Mouse (Mus musculus): Measurements from ENCODE around the gene Izumo2. TPM values are rescaled to one million over a fixed set of nuclear protein-coding genes. Genes with fewer than 3 reads are reported as not detected.
"Not testable (repeated sequence)": the region's sequence is repeated elsewhere in the genome, so short reads cannot be mapped to it uniquely, and the experiment has no call there.

Gene Izumo2
- polyA plus RNA-seq, 1 experiment from 2014 or later = not detected

DNA sequence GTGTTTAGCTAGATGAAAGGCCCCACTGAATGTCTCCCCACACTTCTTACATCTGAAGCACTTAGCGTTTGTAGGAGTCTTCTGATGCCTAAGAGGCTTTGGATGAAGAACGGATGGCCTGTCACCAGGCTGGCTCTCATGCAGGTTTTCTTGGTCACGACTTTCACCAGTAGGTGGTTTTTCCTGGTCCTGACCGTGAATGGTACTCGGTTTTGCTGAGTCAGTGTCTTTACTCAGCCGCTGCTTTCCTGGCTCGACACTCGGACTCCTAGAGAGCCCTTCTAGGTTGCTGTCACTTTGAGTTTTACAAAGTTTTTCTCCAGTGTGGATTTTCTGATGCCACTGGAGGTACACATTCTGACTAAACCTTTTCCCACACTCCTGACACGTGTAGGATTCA is 25.2 kb downstream of the Izumo2 start:
- no peak overlapping the region for H3K4me2 ChIP-seq
- H3K27ac ChIP-seq (ENCODE audit: low read depth, low read length) = no peak overlapping the region
- no peaks in the 10 kb centered on the region for H3K9me3 ChIP-seq (ENCODE audit: control insufficient read depth, low read length)
- no peak overlapping the region for H3K4me3 ChIP-seq (ENCODE audit: low read depth, low read length)
- DNase-seq (ENCODE audit: low spot score, missing footprints) (no peak), ATAC-seq (ENCODE audit: low FRiP score) (no peak)
- H3K4me1 ChIP-seq (ENCODE audit: control insufficient read depth, insufficient read depth, low read length) = no peaks in the 10 kb centered on the region
- no peaks in the 10 kb centered on the region for H3K36me3 ChIP-seq (ENCODE audit: control insufficient read depth, insufficient read depth, low read length)
- H3K27me3 ChIP-seq (ENCODE audit: control insufficient read depth, insufficient read depth, low read length) = no peaks in the 10 kb centered on the region
- WGBS = 88% methylated on average over 9 of the region's 9 CpGs
- H3K9ac ChIP-seq (ENCODE audit: low read length) = no peak overlapping the region

DNA sequence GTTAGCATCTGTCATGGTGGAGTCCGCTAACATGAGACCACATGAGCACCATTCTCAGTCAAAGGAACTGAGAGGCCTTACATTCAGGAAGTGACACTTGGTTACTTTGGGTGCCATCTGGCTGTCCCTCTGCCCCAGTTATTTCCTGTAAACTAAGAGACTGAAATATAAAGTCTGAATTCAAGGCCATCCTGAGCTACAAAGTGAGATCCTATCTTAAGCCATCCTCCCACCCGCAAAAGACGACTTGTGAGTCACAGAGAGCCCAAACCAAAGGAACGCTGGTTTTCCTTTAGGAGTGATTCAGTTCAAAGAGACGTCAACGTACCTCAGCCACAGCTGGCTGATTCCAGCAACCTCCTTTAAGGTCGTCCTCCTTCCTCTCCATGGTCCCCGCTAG is 32.8 kb downstream of the Izumo2 start:
- no peaks in the 10 kb centered on the region for H3K9me3 ChIP-seq (ENCODE audit: control insufficient read depth, low read length)
- DNase-seq (ENCODE audit: low spot score, missing footprints) (no peak), ATAC-seq (ENCODE audit: low FRiP score) (no peak)
- no peak overlapping the region for H3K27ac ChIP-seq (ENCODE audit: low read depth, low read length)
- no peak overlapping the region for H3K4me2 ChIP-seq
- no peak overlapping the region for H3K4me3 ChIP-seq (ENCODE audit: low read depth, low read length)
- no peaks in the 10 kb centered on the region for H3K27me3 ChIP-seq (ENCODE audit: control insufficient read depth, insufficient read depth, low read length)
- WGBS = 86% methylated on average over 8 of the region's 8 CpGs
- no peaks in the 10 kb centered on the region for H3K36me3 ChIP-seq (ENCODE audit: control insufficient read depth, insufficient read depth, low read length)
- H3K9ac ChIP-seq (ENCODE audit: low read length) = no peak overlapping the region
- H3K4me1 ChIP-seq (ENCODE audit: control insufficient read depth, insufficient read depth, low read length) = peaks cover 7% of the 10 kb centered on the region

DNA sequence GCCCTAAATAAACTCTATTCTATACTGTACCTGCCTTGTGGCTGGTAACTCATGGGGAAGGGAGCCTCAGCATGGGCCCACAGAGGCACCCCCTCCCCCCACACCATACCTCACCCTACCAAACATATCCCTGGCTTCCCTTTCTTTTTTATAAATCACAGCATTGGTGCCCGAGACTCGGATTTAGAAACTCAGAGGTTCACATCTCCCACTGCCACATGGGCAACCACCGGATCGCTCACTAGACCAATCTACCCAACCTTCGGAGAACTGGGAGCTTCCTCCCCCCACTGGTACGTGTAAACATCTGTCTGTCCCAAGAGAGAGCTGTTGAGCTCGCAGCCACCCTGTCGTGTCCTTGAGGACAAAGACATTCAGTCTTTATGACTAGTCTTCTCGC is 35.7 kb downstream of the Izumo2 start:
- no peaks in the 10 kb centered on the region for H3K9me3 ChIP-seq (ENCODE audit: control insufficient read depth, low read length)
- no peak for ATAC-seq (ENCODE audit: low FRiP score)
- no peak overlapping the region for H3K27ac ChIP-seq (ENCODE audit: low read depth, low read length)
- H3K4me3 ChIP-seq (ENCODE audit: low read depth, low read length) = peak overlapping the region; percentile 32
- DNase-seq (ENCODE audit: low spot score, missing footprints) = peak; percentile 82
- H3K4me1 ChIP-seq (ENCODE audit: control insufficient read depth, insufficient read depth, low read length) = peaks cover 16% of the 10 kb centered on the region
- H3K4me2 ChIP-seq = peak overlapping the region; percentile 63
- no peaks in the 10 kb centered on the region for H3K27me3 ChIP-seq (ENCODE audit: control insufficient read depth, insufficient read depth, low read length)
- no peaks in the 10 kb centered on the region for H3K36me3 ChIP-seq (ENCODE audit: control insufficient read depth, insufficient read depth, low read length)
- H3K9ac ChIP-seq (ENCODE audit: low read length) = peak overlapping the region; percentile 65
- WGBS = 29% methylated on average over 9 of the region's 9 CpGs

DNA sequence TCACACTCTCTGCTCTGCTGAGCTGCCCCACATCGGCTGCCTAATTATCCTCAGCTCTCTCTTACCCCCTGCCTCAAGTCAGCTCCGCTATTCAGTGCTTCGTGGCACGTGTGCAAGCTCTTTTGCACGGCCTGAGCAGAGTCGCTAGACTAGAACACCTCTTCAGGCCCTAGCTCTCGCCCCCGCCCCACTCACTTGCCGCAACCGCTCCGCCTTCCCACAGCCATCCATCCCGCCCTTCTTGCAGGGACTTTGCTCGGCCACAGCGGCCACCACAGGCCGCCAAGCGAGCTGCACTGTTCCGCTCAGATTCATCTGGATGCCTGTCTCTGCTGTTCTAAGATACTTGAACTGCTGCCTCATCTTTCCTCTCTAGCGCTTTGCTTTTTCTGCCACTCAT is 36.5 kb downstream of the Izumo2 start:
- peak; percentile 62 for ATAC-seq (ENCODE audit: low FRiP score)
- peak overlapping the region; percentile 32 for H3K4me3 ChIP-seq (ENCODE audit: low read depth, low read length)

DNA sequence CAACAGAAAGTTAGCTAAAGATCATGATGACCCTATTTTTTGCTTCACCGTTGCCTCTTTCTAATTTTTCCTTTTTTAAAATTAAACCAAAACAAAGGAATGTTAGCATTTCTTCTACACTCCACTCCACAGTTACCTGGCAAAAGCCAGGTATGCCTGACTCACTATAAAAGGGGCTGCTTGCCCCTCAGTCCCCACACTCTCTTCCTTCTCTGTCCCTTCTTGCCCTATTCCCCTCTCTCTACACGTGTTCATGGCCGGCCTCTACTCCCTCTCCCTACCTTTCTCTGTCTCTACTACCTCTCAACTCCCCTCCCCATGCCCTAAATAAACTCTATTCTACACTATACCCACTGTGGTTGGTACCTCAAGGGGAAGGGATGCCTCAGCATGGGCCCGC is 38.6 kb downstream of the Izumo2 start:
- Histone ChIP-seq H3K27ac (ENCODE audit: low read depth, low read length) (no peak overlapping the region), H3K36me3 (ENCODE audit: control insufficient read depth, insufficient read depth, low read length) (no peaks in the 10 kb centered on the region), H3K9ac (ENCODE audit: low read length) (no peak overlapping the region), H3K27me3 (ENCODE audit: control insufficient read depth, insufficient read depth, low read length) (no peaks in the 10 kb centered on the region), H3K4me1 (ENCODE audit: control insufficient read depth, insufficient read depth, low read length) (peaks cover 17% of the 10 kb centered on the region), H3K9me3 (ENCODE audit: control insufficient read depth, low read length) (no peaks in the 10 kb centered on the region), H3K4me2 (peak overlapping the region; percentile 58), H3K4me3 (ENCODE audit: low read depth, low read length) (no peak overlapping the region)
- ATAC-seq (ENCODE audit: low FRiP score) = no peak
- DNase-seq (ENCODE audit: low spot score, missing footprints) = no peak
- 68% methylated on average over 4 of the region's 4 CpGs for WGBS

More for the DNA sequence above, 36.5 kb downstream of the Izumo2 start:
- Histone ChIP-seq H3K4me2 (peak overlapping the region; percentile 63), H3K4me1 (ENCODE audit: control insufficient read depth, insufficient read depth, low read length) (peaks cover 17% of the 10 kb centered on the region), H3K9ac (ENCODE audit: low read length) (peak overlapping the region; percentile 65), H3K27me3 (ENCODE audit: control insufficient read depth, insufficient read depth, low read length) (no peaks in the 10 kb centered on the region), H3K27ac (ENCODE audit: low read depth, low read length) (no peak overlapping the region), H3K36me3 (ENCODE audit: control insufficient read depth, insufficient read depth, low read length) (no peaks in the 10 kb centered on the region), H3K9me3 (ENCODE audit: control insufficient read depth, low read length) (no peaks in the 10 kb centered on the region)
- WGBS = under 1% methylated on average over 18 of the region's 18 CpGs
- peak; percentile 98 for DNase-seq (ENCODE audit: low spot score, missing footprints)

DNA sequence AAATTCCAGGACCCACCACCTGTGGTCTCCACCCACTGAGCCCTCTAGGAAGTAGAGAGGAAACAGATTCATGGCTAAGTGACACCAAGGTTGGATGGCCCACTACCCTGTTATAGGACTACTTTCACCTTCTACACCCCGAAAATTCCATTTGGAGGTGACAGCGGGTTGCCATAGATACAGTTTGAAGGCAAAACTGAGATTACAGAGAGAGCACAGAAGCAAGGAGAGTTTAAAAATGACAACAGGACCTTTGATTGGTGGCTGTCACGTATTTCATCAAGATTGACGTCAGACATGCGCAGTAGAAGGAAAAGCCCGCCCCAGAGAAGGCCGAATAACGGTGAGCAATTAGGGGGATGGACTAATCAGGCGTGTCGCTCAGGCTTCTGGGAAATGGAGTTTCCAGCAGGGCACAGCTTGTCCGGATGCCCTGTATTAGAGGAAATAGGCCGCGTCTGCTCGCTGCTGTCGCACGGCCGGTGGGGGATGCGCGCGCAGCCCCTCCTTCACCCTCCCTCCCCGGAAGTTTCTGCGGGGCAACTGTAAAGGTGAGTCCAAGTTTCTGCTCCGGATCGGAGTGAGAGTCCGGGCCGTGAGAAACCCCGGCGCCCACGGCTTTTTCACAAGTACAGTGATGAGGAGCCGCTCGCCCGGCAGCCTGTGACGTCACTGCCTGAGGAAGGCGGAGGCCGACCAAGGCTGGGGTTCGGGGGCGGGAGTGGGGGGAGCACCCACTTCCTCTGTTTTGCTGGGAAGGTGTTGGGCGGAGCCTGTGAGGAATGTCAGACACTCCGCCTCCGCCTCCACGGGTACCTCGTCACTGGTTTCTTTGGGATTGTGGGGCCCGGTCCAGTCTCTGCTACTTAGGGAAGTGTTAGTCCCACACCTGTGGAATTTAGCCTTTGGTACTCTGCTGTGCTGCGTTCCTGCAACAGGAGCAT is 39.8 kb downstream of the Izumo2 start, which contains the start of gene Vrk3:
Gene Vrk3, plus strand, starts transcription at position 313 of the 944 bp plus-strand sequence.
- Histone ChIP-seq H3K9me3 (ENCODE audit: control insufficient read depth, low read length) (no peaks in the 10 kb centered on the region), H3K4me3 (ENCODE audit: low read depth, low read length) (peak within 1 kb of the TSS; percentile 50), H3K4me1 (ENCODE audit: control insufficient read depth, insufficient read depth, low read length) (peaks cover 17% of the 10 kb centered on the region), H3K4me2 (peak within 1 kb of the TSS; percentile 61), H3K27me3 (ENCODE audit: control insufficient read depth, insufficient read depth, low read length) (no peaks in the 10 kb centered on the region), H3K9ac (ENCODE audit: low read length) (peak within 1 kb of the TSS; percentile 72), H3K27ac (ENCODE audit: low read depth, low read length) (no peak within 1 kb of the TSS), H3K36me3 (ENCODE audit: control insufficient read depth, insufficient read depth, low read length) (peaks cover under 1% of the 10 kb centered on the region; the same call in 1 of the 2 replicates)
- ATAC-seq (ENCODE audit: low FRiP score) (peak; percentile 95), DNase-seq (ENCODE audit: low spot score, missing footprints) (peak; percentile 99)
- under 1% methylated on average over 44 of the region's 44 CpGs for WGBS

DNA sequence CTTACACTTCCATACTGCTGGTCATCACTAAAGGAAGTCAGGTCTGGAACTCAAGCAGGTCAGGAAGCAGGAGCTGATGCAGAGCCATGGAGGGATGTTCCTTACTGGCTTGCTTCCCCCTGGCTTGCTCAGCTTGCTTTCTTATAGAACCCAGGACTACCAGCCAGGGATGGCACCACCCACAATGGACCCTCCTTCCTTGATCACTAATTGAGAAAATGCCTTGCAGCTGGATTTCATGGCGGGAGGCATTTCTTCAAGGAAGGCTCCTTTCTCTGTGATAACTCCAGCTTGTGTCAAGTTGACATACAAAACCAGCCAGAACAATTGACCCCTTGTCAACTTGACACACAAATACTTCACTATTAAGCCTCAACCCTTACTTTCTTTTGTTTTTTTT is 42.4 kb downstream of the Izumo2 start, which contains the start of gene Zfp473:
Gene Zfp473, minus strand, starts transcription at position 101 of the 400 bp plus-strand sequence.
- not testable (repeated sequence) for H3K9ac ChIP-seq (ENCODE audit: low read length); H3K9me3 ChIP-seq (ENCODE audit: control insufficient read depth, low read length); ATAC-seq (ENCODE audit: low FRiP score); DNase-seq (ENCODE audit: low spot score, missing footprints); H3K4me3 ChIP-seq (ENCODE audit: low read depth, low read length); H3K27ac ChIP-seq (ENCODE audit: low read depth, low read length); H3K27me3 ChIP-seq (ENCODE audit: control insufficient read depth, insufficient read depth, low read length); H3K4me2 ChIP-seq; H3K36me3 ChIP-seq (ENCODE audit: control insufficient read depth, insufficient read depth, low read length)
- H3K4me1 ChIP-seq (ENCODE audit: control insufficient read depth, insufficient read depth, low read length) = peaks cover 10% of the 10 kb centered on the region
- 91% methylated on average over 1 of the region's 1 CpGs for WGBS

DNA sequence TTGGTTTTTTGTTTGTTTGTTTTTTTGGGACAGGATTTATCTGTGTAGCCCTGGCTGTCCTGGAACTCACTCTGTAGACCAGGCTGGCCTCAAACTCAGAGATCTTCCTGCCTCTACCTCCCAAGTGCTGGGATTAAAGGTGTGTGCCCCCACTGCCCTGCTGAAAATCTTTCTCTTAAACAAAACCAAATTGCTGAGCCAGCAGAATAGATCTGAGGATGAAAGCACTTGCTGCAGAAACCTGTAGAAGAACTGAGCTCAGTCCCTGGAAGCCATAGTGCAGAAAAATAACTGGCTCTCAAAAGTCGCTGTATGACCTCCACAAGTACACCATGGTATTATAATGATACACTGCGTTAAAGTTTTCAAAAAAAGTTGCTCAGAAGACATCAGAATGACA is 48.6 kb downstream of the Izumo2 start:
- no peak overlapping the region for H3K9ac ChIP-seq (ENCODE audit: low read length)
- H3K4me3 ChIP-seq (ENCODE audit: low read depth, low read length) = no peak overlapping the region
- 86% methylated on average over 2 of the region's 2 CpGs for WGBS
- no peaks in the 10 kb centered on the region for H3K27me3 ChIP-seq (ENCODE audit: control insufficient read depth, insufficient read depth, low read length)
- ATAC-seq (ENCODE audit: low FRiP score) (no peak), DNase-seq (ENCODE audit: low spot score, missing footprints) (no peak)
- no peak overlapping the region for H3K4me2 ChIP-seq
- H3K9me3 ChIP-seq (ENCODE audit: control insufficient read depth, low read length) = no peaks in the 10 kb centered on the region
- no peaks in the 10 kb centered on the region for H3K4me1 ChIP-seq (ENCODE audit: control insufficient read depth, insufficient read depth, low read length)
- H3K27ac ChIP-seq (ENCODE audit: low read depth, low read length) = no peak overlapping the region
- peaks cover 12% of the 10 kb centered on the region; the same call in 1 of the 2 replicates for H3K36me3 ChIP-seq (ENCODE audit: control insufficient read depth, insufficient read depth, low read length)

DNA sequence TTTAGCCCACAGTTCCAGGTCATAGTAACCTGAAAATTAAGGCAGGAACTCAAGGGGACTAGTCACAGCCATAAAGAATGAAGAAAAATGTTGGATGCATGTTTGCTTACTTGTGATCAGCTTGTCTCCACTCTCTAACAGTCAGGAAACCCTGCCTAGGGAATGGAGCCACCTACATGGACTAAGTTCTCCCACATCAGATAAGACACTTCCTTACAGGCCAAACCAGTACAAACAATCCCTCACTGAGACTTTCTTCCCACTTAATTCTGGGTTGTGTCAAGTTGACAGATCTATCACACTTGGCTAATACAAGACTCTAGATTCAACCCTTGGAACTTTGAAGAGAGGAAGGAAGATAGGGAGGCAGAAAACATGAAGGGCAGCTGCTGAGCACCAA is 51.8 kb downstream of the Izumo2 start:
- ATAC-seq (ENCODE audit: low FRiP score) (no peak), DNase-seq (ENCODE audit: low spot score, missing footprints) (no peak)
- Histone ChIP-seq H3K27ac (ENCODE audit: low read depth, low read length) (no peak overlapping the region), H3K4me2 (no peak overlapping the region), H3K9me3 (ENCODE audit: control insufficient read depth, low read length) (no peaks in the 10 kb centered on the region), H3K36me3 (ENCODE audit: control insufficient read depth, insufficient read depth, low read length) (peaks cover 7% of the 10 kb centered on the region; the same call in 1 of the 2 replicates), H3K4me3 (ENCODE audit: low read depth, low read length) (no peak overlapping the region), H3K9ac (ENCODE audit: low read length) (no peak overlapping the region), H3K4me1 (ENCODE audit: control insufficient read depth, insufficient read depth, low read length) (no peaks in the 10 kb centered on the region), H3K27me3 (ENCODE audit: control insufficient read depth, insufficient read depth, low read length) (no peaks in the 10 kb centered on the region)

Data from midbrain, embryonic 11.5 days (tissue).